Mouse (Mus musculus) heart, adult 2 months (tissue): ENCODE results near the gene Mthfs.

Experiments used
- CTCF ChIP-seq: fragments of 200-600 bp; IDR thresholded peaks from 2 replicates; pipeline ENCODE4 v1.8.1; 2022; ENCODE audit warnings: antibody characterized with exemption, mild to moderate bottlenecking, moderate library complexity
- EP300 ChIP-seq: fragments of 200-500 bp; IDR thresholded peaks from 2 replicates; pipeline ENCODE4 v1.6.1; 2011; ENCODE audit warnings: low read depth, low read length, control low read depth; ENCODE audit not compliant: insufficient read depth

GRCm38 (mm10) chr9:89294121-89294520 lies 83.6 kb downstream of the Mthfs start:
- TF ChIP-seq EP300 = no peak
- TF ChIP-seq CTCF = no peak
